Mouse (Mus musculus) C2C12 (cell line): ENCODE data around the gene Cyb5b.

Experiments
- CEBPB ChIP-seq: IDR thresholded peaks from one replicate; pipeline ENCODE4 v1.6.1; 2011; ENCODE audit warnings: low read depth, mild to moderate bottlenecking, control low read depth, moderate library complexity
- CTCF ChIP-seq: IDR thresholded peaks from one replicate; pipeline ENCODE4 v1.5.1; 2011; ENCODE audit not compliant: control insufficient read depth, insufficient read depth, insufficient read length
- MAX ChIP-seq: IDR thresholded peaks from one replicate; pipeline ENCODE4 v1.6.1; 2011; ENCODE audit warnings: mild to moderate bottlenecking, control low read depth
- MYOD1 ChIP-seq: IDR thresholded peaks from one replicate; pipeline ENCODE4 v1.6.1; 2011; ENCODE audit warnings: low read depth; ENCODE audit not compliant: control insufficient read depth, insufficient read length
- MYOG ChIP-seq: IDR thresholded peaks from one replicate; pipeline ENCODE4 v1.6.1; 2011; ENCODE audit not compliant: control insufficient read depth, insufficient read length; ENCODE audit errors: extremely low read depth
- USF1 ChIP-seq: IDR thresholded peaks from one replicate; pipeline ENCODE4 v1.6.1; 2011; ENCODE audit warnings: low read depth, mild to moderate bottlenecking, control low read depth, moderate library complexity

DNA sequence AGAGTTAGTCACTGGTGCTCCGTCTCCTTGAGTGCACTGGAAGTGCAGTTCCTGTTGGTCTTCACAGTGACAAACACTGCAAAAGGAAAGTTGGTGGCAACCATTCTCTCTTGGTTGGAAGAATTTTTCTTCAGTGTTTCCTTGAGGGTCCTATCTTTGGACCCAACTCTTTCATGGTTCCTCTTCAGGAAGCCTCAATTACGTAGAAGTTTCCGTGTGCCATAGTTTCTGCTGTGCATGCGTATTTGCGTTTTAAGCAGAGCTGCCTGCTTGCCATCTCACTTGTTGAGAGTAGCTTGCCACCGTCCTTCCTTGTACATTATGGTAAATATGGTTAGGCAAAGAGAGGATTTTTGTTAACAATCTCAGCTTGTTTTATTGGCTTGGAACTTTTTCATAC lies 30.7 kb downstream of the Cyb5b start:
- TF ChIP-seq MYOG, result no peak
- no peak for TF ChIP-seq CTCF
- no peak for TF ChIP-seq USF1
- no peak for TF ChIP-seq MAX
- no peak for TF ChIP-seq CEBPB
- TF ChIP-seq MYOD1, result no peak
